Mouse (Mus musculus): ENCODE measurements around the gene Padi2. TPM values are rescaled to one million over a fixed set of nuclear protein-coding genes. Genes with fewer than 3 reads are reported as not detected.

The Padi2 gene
- total and polyA plus RNA-seq, 3 experiments, result 0.04 TPM; not detected in 2

GRCm38 (mm10) chr4:140995811-140996210 is 89.7 kb downstream of the Padi2 start:
- H3K4me2 ChIP-seq (ENCODE audit: insufficient read depth, low read depth, poor library complexity, severe bottlenecking), result no peak overlapping the region
- TF ChIP-seq E2F4 (IDR thresholded peaks at IDR 0.05; ENCODE audit: insufficient replicate concordance, low read depth, low read length) (no peak), TBP (conservative IDR thresholded peaks at IDR 0.05; ENCODE audit: low read depth, low read length) (no peak), HCFC1 (IDR thresholded peaks at IDR 0.05; ENCODE audit: low read depth, low read length) (no peak), MAZ (IDR thresholded peaks at IDR 0.05; ENCODE audit: low read depth, low read length) (no peak), PAX5 (IDR thresholded peaks at IDR 0.05; ENCODE audit: low read length) (no peak), POLR2A (IDR thresholded peaks at IDR 0.05; ENCODE audit: low read depth, low read length) (no peak), CHD1 (IDR thresholded peaks at IDR 0.05; ENCODE audit: low read depth, low read length) (no peak), JUND (conservative IDR thresholded peaks at IDR 0.05; ENCODE audit: low read depth, low read length) (no peak), SMC3 (IDR thresholded peaks at IDR 0.05; ENCODE audit: low read depth, low read length) (no peak), MAX (IDR thresholded peaks at IDR 0.05; ENCODE audit: low read length) (no peak)

GRCm38 (mm10) chr4:140996812-140997211 is 90.7 kb downstream of the Padi2 start:
- peaks cover 85 to 96% of the 10 kb centered on the region in 2 experiments for H3K36me3 ChIP-seq (replicated peaks in 1 of 2; ENCODE audit: control insufficient read depth in 1 of 2, insufficient read depth in 1 of 2, low read length in 1 of 2)
- in situ Hi-C loops (cut with MboI; ENCODE audit: low pct_ligation_motif_present, low pct_unique_long_range_greater_than_20kb, low sequenced_read_pairs) (no loop called here), dilution Hi-C loops (cut with MboI; ENCODE audit: extremely low pct_ligation_motif_present, extremely low pct_unique_long_range_greater_than_20kb, low sequenced_read_pairs) (no loop called here)
- DNase-seq (ENCODE audit: extremely low read depth), result no peak
- TF ChIP-seq NRF1 (IDR thresholded peaks at IDR 0.05; ENCODE audit: low read depth, low read length) (no peak), PAX5 (IDR thresholded peaks at IDR 0.05; ENCODE audit: low read length) (no peak), MAFK (IDR thresholded peaks at IDR 0.05; ENCODE audit: insufficient replicate concordance, low read length) (no peak), USF2 (conservative IDR thresholded peaks at IDR 0.05; ENCODE audit: low read depth, low read length) (no peak), TBP (conservative IDR thresholded peaks at IDR 0.05; ENCODE audit: low read depth, low read length) (no peak), MEF2A (IDR thresholded peaks at IDR 0.05; ENCODE audit: borderline replicate concordance, low read depth, low read length) (no peak), POLR2A (IDR thresholded peaks at IDR 0.05; ENCODE audit: low read depth, low read length) (no peak), NELFE (IDR thresholded peaks at IDR 0.05; ENCODE audit: low read depth, low read length) (no peak)
- H3K9ac ChIP-seq (ENCODE audit: insufficient read depth, low read depth), result no peak overlapping the region
- H3K79me2 ChIP-seq (replicated peaks; ENCODE audit: control insufficient read depth, extremely low read depth, insufficient read depth, poor library complexity, severe bottlenecking), result no peaks in the 10 kb centered on the region
- H3K9me3 ChIP-seq (replicated peaks; ENCODE audit: low read length), result no peaks in the 10 kb centered on the region
- no peak overlapping the region for H3K4me3 ChIP-seq (replicated peaks in 1 of 3; ENCODE audit: low read depth in 2 of 3, low read length in 2 of 3, poor library complexity in 1 of 3)
- H3K4me1 ChIP-seq (ENCODE audit: control insufficient read depth in 1 of 2, insufficient read depth in 2 of 2), result no peaks in the 10 kb centered on the region
- no peaks in the 10 kb centered on the region for H3K27me3 ChIP-seq (replicated peaks)
- H3K4me2 ChIP-seq (ENCODE audit: insufficient read depth, low read depth, poor library complexity, severe bottlenecking), result no peak overlapping the region
- H3K27ac ChIP-seq (ENCODE audit: insufficient read depth, low read depth), result no peak overlapping the region

More at GRCm38 (mm10) chr4:140995811-140996210, 89.7 kb downstream of the Padi2 start:
- H3K4me3 ChIP-seq (replicated peaks in 1 of 3; ENCODE audit: low read depth in 2 of 3, low read length in 2 of 3, poor library complexity in 1 of 3), result no peak overlapping the region
- no peak overlapping the region for H3K27ac ChIP-seq (ENCODE audit: insufficient read depth, low read depth)
- no peaks in the 10 kb centered on the region for H3K9me3 ChIP-seq (replicated peaks; ENCODE audit: low read length)
- peaks cover 0 to under 1% of the 10 kb centered on the region in 2 experiments; a peak in 1 of 4 replicates for H3K4me1 ChIP-seq (ENCODE audit: control insufficient read depth in 1 of 2, insufficient read depth in 2 of 2)
- H3K79me2 ChIP-seq (replicated peaks; ENCODE audit: control insufficient read depth, extremely low read depth, insufficient read depth, poor library complexity, severe bottlenecking), result no peaks in the 10 kb centered on the region
- H3K36me3 ChIP-seq (replicated peaks in 1 of 2; ENCODE audit: control insufficient read depth in 1 of 2, insufficient read depth in 1 of 2, low read length in 1 of 2), result peaks cover 74 to 93% of the 10 kb centered on the region in 2 experiments
- dilution Hi-C loops (cut with MboI; ENCODE audit: extremely low pct_ligation_motif_present, extremely low pct_unique_long_range_greater_than_20kb, low sequenced_read_pairs), result no loop called here
- no peaks in the 10 kb centered on the region for H3K27me3 ChIP-seq (replicated peaks)
- in situ Hi-C loops (cut with MboI; ENCODE audit: low pct_ligation_motif_present, low pct_unique_long_range_greater_than_20kb, low sequenced_read_pairs), result no loop called here
- no peak overlapping the region for H3K9ac ChIP-seq (ENCODE audit: insufficient read depth, low read depth)
- DNase-seq (ENCODE audit: extremely low read depth), result no peak

Other genes starting within 250 kb of the Padi2 start
- 4.5 and 5.9 TPM in 2 replicates for gene Arhgef10l, start 240.3 kb upstream of the Padi2 start, total RNA-seq (2012; rRNA removed)
- 9.7 and 10.2 TPM in 2 replicates for gene Arhgef10l, start 240.3 kb upstream of the Padi2 start, total RNA-seq (2014; rRNA removed)
- gene Arhgef10l, start 240.3 kb upstream of the Padi2 start, polyA plus RNA-seq (2012; ENCODE audit: insufficient read length, low read depth), result 14.6 and 15.8 TPM in 2 replicates
- 244 and 249 TPM in 2 replicates for gene Rcc2, start 205.8 kb upstream of the Padi2 start, total RNA-seq (2012; rRNA removed)
- gene Rcc2, start 205.8 kb upstream of the Padi2 start, total RNA-seq (2014; rRNA removed), result 187 TPM in 2 replicates
- 319 and 348 TPM in 2 replicates for gene Rcc2, start 205.8 kb upstream of the Padi2 start, polyA plus RNA-seq (2012; ENCODE audit: insufficient read length, low read depth)
- not detected in 2 replicates for gene Padi6, start 163.7 kb upstream of the Padi2 start, total RNA-seq (2012; rRNA removed)
- not detected in 2 replicates for gene Padi6, start 163.7 kb upstream of the Padi2 start, total RNA-seq (2014; rRNA removed)
- 0.25 TPM in 1 of 2 replicates, not detected in the other for gene Padi6, start 163.7 kb upstream of the Padi2 start, polyA plus RNA-seq (2012; ENCODE audit: insufficient read length, low read depth)
- gene Padi4, start 132.1 kb upstream of the Padi2 start, total RNA-seq (2012; rRNA removed), result not detected in 2 replicates
- gene Padi4, start 132.1 kb upstream of the Padi2 start, total RNA-seq (2014; rRNA removed), result not detected in 2 replicates
- not detected in 2 replicates for gene Padi4, start 132.1 kb upstream of the Padi2 start, polyA plus RNA-seq (2012; ENCODE audit: insufficient read length, low read depth)
- gene Padi3, start 95.7 kb upstream of the Padi2 start, total RNA-seq (2012; rRNA removed), result 0.17 TPM in 2 replicates
- gene Padi3, start 95.7 kb upstream of the Padi2 start, total RNA-seq (2014; rRNA removed), result 0.09 and 0.11 TPM in 2 replicates
- 0.07 and 0.10 TPM in 2 replicates for gene Padi3, start 95.7 kb upstream of the Padi2 start, polyA plus RNA-seq (2012; ENCODE audit: insufficient read length, low read depth)
- gene Padi1, start 60.6 kb upstream of the Padi2 start, total RNA-seq (2012; rRNA removed), result 0.04 TPM in 1 of 2 replicates, not detected in the other
- gene Padi1, start 60.6 kb upstream of the Padi2 start, total RNA-seq (2014; rRNA removed), result not detected in 2 replicates
- gene Padi1, start 60.6 kb upstream of the Padi2 start, polyA plus RNA-seq (2012; ENCODE audit: insufficient read length, low read depth), result not detected in 2 replicates
- 184 and 188 TPM in 2 replicates for gene Sdhb, start 54.9 kb downstream of the Padi2 start, total RNA-seq (2012; rRNA removed)
- gene Sdhb, start 54.9 kb downstream of the Padi2 start, total RNA-seq (2014; rRNA removed), result 178 and 190 TPM in 2 replicates
- gene Sdhb, start 54.9 kb downstream of the Padi2 start, polyA plus RNA-seq (2012; ENCODE audit: insufficient read length, low read depth), result 156 and 162 TPM in 2 replicates
- 47.6 and 48.5 TPM in 2 replicates for gene Atp13a2, start 80.5 kb downstream of the Padi2 start, total RNA-seq (2012; rRNA removed)
- 22.2 and 24.8 TPM in 2 replicates for gene Atp13a2, start 80.5 kb downstream of the Padi2 start, total RNA-seq (2014; rRNA removed)
- gene Atp13a2, start 80.5 kb downstream of the Padi2 start, polyA plus RNA-seq (2012; ENCODE audit: insufficient read length, low read depth), result 44.2 and 54.7 TPM in 2 replicates
- not detected in 2 replicates for gene Mfap2, start 104.1 kb downstream of the Padi2 start, total RNA-seq (2012; rRNA removed)
- gene Mfap2, start 104.1 kb downstream of the Padi2 start, total RNA-seq (2014; rRNA removed), result not detected in 2 replicates
- not detected in 2 replicates for gene Mfap2, start 104.1 kb downstream of the Padi2 start, polyA plus RNA-seq (2012; ENCODE audit: insufficient read length, low read depth)
- 5.9 and 8.3 TPM in 2 replicates for gene Crocc, start 154.2 kb downstream of the Padi2 start, total RNA-seq (2012; rRNA removed)
- 3.5 and 4.3 TPM in 2 replicates for gene Crocc, start 154.2 kb downstream of the Padi2 start, total RNA-seq (2014; rRNA removed)
- gene Crocc, start 154.2 kb downstream of the Padi2 start, polyA plus RNA-seq (2012; ENCODE audit: insufficient read length, low read depth), result 4.8 and 8.6 TPM in 2 replicates
- gene Necap2, start 172.0 kb downstream of the Padi2 start, total RNA-seq (2012; rRNA removed), result 32.6 and 38.9 TPM in 2 replicates
- 34.8 and 41.0 TPM in 2 replicates for gene Necap2, start 172.0 kb downstream of the Padi2 start, total RNA-seq (2014; rRNA removed)
- gene Necap2, start 172.0 kb downstream of the Padi2 start, polyA plus RNA-seq (2012; ENCODE audit: insufficient read length, low read depth), result 41.7 and 45.1 TPM in 2 replicates
- gene Spata21, start 182.0 kb downstream of the Padi2 start, total RNA-seq (2012; rRNA removed), result not detected in 2 replicates
- gene Spata21, start 182.0 kb downstream of the Padi2 start, total RNA-seq (2014; rRNA removed), result not detected in 2 replicates
- gene Spata21, start 182.0 kb downstream of the Padi2 start, polyA plus RNA-seq (2012; ENCODE audit: insufficient read length, low read depth), result not detected in 2 replicates
- gene Szrd1, start 233.4 kb downstream of the Padi2 start, total RNA-seq (2012; rRNA removed), result 82.5 and 106 TPM in 2 replicates
- gene Szrd1, start 233.4 kb downstream of the Padi2 start, total RNA-seq (2014; rRNA removed), result 77.8 and 80.9 TPM in 2 replicates
- gene Szrd1, start 233.4 kb downstream of the Padi2 start, polyA plus RNA-seq (2012; ENCODE audit: insufficient read length, low read depth), result 126 and 143 TPM in 2 replicates
- 14.4 and 17.3 TPM in 2 replicates for gene Fbxo42, start 241.6 kb downstream of the Padi2 start, total RNA-seq (2012; rRNA removed)
- gene Fbxo42, start 241.6 kb downstream of the Padi2 start, total RNA-seq (2014; rRNA removed), result 8.6 and 9.8 TPM in 2 replicates
- gene Fbxo42, start 241.6 kb downstream of the Padi2 start, polyA plus RNA-seq (2012; ENCODE audit: insufficient read length, low read depth), result 16.5 and 20.1 TPM in 2 replicates

Data from CH12.LX (cell line).